Mouse (Mus musculus) MEL-GATA-1-ER (cell line): ENCODE results near the gene Ubb.

ENCODE experiments used
- DNase-seq: peaks from one replicate; pipeline ENCODE4 v3.0.0-alpha.2; 2012; ENCODE audit warnings: low read depth; ENCODE audit errors: extremely low read depth

The Ubb gene

DNA sequence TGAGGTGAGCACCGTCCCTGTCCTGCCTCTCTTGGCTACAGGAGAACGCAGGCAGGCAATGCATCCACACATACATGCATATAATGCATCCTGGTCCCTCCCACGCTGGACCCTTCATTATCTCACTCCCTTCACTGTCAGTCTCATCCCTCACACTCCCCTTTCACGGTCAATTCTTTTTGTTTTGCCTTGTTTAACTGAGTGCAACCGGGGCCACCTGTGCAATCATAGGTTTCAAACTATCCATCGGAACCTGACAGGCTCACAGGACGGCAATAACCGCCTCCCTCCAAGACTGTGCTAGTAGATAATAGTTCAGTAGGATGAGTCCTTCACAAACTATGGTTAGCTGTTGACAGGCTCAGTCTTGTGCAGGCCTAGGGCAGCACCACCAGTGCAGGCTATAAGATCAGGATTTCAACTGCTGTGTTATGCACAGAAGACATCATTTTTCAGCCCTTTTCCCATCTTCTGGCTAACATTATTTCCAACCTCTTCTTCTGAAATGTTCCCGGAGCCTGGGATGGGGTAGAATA, 33.8 kb downstream of the Ubb start:
- DNase-seq, result no peak

DNA sequence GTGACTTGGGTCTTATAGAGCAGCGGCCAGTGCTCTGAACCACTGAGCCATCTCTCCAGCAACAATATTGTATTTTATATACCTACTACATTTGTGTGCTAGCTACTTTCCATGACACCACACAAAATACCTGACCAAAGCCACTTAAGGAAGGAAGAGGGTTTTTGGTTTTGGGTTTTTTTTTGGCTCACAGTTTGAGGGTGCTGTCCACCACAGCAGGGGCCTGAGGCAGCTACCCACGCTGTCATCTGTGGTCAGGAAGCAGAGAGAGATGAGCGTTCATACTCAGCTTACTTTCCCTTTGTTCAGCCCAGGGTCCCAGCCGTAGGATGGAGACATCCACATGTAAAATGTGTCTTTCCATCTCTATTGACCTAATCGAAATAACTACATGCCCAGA, 36.1 kb downstream of the Ubb start:
- DNase-seq, result no peak

DNA sequence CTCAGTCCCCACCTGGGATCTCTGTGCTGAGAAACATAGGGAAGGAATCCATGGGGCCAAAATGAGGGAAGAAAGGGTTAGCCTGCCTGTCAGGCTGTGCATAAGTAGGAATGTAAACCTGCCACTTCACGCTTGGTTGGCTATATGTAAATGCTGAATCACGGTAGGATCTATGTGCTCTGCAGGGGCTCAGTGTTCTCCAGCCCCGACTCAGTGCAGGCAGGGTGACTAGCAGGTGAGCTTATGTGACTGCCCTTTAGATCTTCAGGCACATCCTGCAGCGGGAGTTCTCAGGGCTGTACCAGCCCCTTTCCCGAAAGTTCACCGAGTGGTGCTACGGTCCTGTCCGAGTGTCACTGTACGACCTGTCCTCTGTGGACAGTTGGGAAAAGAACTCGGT, 38.4 kb downstream of the Ubb start:
- no peak for DNase-seq

DNA sequence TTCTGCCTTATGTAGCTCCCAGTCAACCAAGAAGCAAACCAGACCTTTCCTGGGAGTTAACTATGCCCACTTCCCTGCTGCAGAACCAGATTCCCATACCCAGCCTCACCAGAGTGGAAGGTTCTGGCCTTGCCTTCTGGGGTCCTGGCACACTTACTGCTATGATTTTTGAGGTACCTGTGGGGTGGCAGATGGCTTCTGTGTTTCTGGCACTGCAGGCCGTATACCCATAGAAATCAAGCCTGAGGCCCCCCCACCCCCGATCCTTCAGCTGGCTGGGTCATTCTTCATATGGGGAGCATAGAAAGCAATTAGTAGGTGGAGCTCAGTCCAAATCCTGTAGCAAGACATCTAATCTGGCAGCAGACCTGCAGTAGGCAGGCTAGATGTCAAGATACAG, 40.1 kb downstream of the Ubb start:
- no peak for DNase-seq

DNA sequence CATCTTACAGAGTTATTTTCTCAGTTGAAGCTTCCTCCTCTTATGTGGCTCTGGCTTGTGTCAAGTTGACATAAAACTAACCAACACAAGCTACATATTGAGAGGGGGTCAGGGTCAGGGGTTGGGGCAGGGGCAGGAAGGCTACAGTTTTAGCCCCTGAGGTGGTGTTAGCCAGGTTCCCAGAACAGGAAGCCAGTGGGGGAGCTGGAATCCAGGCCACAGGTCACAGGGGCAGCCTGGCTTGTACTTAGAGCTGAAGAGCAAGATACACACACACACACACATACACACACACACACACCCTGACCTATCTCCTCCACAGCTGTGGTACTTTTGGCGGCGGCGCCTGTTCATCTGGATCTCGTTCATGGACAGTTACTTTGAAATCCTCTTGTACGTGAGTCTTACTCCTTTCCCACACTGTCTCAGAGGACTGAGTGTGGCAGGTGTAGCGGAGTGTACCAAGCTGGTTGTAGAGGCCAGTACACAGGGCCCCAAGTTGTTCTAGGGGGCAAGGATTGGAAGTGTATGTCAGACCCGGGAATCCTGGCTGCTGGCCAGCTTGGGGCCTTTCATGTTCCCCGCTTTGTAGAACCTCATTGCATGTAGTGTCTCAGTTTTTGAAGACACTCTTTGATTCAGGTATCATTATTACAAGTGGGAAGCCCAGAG, 41.1 kb downstream of the Ubb start:
- DNase-seq, result no peak

DNA sequence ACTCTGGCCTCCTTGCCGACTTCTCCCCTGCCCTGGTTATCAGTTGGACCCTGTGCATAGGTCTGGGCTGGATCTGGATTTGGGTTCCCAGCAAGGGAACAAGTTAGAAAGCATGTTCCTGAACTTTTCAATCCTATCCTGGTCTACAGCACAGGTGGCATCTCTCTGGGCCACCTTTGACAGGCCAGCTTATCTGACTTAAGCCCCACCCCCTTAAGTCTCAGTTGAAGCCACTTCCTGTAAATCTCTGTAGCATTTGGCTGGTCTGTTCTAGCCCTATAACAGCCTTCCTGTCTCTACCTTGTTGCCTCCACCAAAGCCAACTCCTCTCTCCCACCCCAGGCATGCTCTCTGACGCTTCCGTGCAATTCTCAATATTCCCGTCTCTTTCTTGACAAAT, 47.6 kb downstream of the Ubb start:
- no peak for DNase-seq

DNA sequence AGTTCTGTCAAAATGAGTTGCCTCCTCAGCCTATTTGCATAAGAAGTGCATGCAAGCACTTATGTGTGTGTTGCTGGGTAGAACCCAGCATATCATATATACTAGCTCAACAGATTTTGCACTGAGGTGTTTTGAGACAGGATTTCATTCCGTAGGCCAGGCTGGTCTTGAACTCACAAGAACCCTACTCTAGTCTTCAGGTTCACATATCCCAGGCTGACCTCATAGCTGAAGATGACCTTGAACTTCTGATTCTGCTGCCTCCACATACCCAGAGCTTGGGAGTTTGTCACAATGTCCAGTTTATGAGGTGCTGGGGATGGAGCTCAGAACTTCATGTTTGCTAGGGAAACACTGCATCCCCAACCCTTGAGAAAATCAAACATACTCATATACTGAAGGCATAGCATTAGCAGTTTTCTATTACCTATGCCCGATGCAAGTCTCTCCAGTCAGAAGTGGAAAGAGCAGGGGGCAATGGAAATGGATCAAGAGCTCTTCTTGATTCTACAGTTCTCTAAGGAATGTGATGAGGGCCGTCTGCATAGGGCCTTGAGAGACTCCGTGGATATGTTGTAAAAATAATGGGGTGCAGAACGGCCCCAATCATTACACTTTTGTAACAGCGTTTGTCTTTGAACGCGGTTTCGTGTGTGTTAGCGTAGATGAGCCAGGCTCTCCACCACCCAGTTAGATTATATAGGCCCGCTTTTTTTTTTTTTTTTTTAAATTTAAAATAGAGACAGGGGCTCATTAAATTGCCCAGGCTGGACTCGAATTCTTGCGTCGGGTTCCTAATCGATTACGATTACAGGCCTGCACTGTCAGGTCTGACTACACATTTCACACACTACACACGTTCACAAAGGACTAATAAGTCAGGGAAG, 51.0 kb downstream of the Ubb start:
- no peak for DNase-seq
